Mouse (Mus musculus): ENCODE measurements around the gene Mylk4.

The Mylk4 gene

GRCm38 (mm10) chr13:32704911-32705310 is 78.8 kb downstream of the Mylk4 start:
- no peak for TF ChIP-seq GATA4 (IDR thresholded peaks at IDR 0.05; ENCODE audit: insufficient replicate concordance, low read length)

DNA sequence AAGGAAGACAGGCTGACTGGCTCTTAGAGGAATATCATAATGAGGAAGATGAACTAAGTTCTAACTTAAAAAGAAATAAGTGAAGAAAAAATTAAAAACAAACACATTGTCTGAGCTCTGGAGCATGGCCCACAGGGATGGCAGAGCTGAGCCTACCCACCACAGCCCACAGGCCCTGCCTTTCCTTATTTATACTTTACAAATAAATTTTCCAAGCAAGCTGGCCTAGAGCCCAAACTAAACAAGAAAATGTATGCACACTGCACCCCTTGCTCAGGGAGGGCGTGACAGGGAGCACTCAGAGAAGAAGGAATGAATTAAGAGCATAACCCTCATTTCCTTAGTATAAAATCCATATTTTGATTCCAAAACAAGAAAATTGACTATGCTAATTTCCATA is 82.2 kb downstream of the Mylk4 start:
- TF ChIP-seq GATA4 (IDR thresholded peaks at IDR 0.05; ENCODE audit: insufficient replicate concordance, low read length): no peak

- no peak for TF ChIP-seq GATA4 (IDR thresholded peaks at IDR 0.05; ENCODE audit: insufficient replicate concordance, low read length)
Measured at GRCm38 (mm10) chr13:32699376-32699775, 84.4 kb downstream of the Mylk4 start.

- TF ChIP-seq GATA4 (IDR thresholded peaks at IDR 0.05; ENCODE audit: insufficient replicate concordance, low read length): no peak
Measured at GRCm38 (mm10) chr13:32698956-32699355, 84.8 kb downstream of the Mylk4 start.

- TF ChIP-seq GATA4 (IDR thresholded peaks at IDR 0.05; ENCODE audit: insufficient replicate concordance, low read length): no peak
Measured at GRCm38 (mm10) chr13:32693886-32694455, 89.8 kb downstream of the Mylk4 start.

DNA sequence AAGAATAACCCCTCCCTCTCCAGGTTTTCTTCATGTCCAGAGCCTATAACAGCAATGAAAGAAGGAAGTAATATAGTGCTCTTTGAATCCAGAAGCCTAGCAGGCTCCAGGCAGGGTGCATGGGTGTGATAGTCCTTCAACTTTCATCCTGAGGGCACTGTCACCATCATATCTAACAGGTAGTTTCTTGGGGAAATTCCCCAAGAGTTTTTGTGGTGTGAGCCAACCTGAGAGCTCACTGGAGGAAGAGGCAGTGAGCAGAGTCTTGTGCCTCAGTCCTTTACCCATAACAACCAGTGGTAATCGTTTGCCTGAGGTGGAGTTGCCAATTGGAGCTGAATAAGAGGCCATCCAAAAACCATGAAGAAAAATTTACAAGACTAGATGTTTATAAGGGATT is 91.2 kb downstream of the Mylk4 start:
- TF ChIP-seq GATA4 (IDR thresholded peaks at IDR 0.05; ENCODE audit: insufficient replicate concordance, low read length): no peak

DNA sequence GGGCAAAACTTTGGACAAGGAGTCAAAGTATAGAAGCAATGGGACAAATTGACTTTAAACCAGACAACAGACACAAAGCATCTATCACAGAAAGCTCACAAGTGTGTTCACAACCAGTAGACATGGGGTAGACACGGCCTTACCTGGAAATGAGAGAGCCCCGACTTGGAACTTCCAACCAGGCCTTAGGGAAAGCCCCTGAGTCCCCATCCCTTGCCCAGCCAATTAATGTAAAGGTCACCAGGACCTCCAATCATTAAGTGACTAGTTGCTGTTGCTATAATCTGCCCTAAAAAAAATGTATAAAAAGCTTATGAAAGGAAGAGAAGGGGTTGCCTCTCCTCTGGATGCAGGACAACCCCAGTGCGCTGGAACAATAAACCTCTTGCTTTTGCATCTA is 93.5 kb downstream of the Mylk4 start:
- no peak for TF ChIP-seq GATA4 (IDR thresholded peaks at IDR 0.05; ENCODE audit: insufficient replicate concordance, low read length)

DNA sequence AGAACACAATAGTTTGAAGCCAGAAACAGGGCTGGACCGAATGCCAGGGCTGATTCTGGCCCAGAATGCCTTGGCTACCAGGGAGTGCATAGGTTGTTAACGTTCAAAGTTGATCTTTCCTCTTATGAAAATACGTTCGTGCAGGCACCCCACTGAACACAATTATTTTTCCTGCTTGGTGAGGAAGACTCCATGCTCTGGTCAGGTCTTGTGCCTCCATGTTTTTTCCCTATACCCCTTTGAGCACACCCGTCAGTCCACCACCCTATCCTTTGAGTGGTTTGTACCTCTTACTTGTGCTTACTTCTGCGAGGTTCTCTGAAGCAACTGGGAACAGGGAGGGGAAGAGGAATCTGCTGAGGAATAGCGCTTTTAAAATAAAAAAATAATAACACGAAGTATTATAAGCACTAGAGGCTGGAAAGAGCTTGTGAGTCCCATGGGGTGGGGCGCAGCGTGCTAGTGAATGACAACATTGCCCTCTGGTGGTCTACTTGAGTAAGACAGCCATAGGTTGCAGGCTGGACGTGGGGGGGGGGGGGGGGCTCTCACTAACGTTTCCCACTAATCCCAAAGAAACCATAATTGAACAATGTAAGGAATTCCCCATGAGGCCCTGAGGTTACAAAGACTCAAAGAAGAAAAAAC is 102.8 kb downstream of the Mylk4 start:
- TF ChIP-seq GATA4 (IDR thresholded peaks at IDR 0.05; ENCODE audit: insufficient replicate concordance, low read length): no peak

DNA sequence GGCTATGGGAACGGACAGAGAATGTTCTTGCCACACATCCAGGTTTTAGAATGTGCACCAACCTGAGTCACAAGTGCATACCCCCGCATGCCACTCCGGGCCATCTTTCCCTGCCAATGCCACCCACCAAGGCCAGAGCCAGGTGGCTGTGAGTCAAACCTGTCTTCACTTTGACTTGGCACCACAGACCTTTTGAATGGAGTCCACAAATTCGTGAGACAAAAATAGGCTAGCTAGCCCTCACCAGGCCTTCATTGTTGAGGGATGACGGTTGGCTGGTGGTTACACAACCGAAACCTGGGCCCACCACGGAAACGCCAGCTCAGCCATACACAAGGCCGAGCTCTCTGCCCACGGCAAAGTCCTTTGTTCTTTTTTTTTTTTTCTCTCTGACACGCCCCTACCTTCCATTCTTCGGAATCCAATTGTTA is 103.6 kb downstream of the Mylk4 start:
- no peak for TF ChIP-seq GATA4 (IDR thresholded peaks at IDR 0.05; ENCODE audit: insufficient replicate concordance, low read length)

DNA sequence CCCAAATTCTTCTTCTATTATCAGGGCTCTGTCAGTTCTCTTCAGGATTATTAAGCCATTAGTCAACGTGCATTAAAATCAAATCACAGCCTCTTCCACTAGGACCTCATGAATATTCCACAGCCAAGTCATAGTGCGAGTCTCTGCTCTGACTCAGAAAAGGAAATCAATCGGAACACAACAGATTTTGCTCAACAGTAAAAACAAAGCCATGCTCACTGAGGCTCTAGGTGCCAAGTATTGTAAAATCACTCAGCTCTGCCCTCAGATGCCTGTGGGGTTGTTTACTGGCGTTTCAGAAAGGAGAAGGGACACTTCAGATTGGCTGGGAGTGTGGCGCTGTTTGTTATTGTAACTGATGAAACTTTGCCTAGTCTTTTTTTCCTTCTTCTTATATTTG is 104.8 kb downstream of the Mylk4 start:
- TF ChIP-seq GATA4 (IDR thresholded peaks at IDR 0.05; ENCODE audit: insufficient replicate concordance, low read length): no peak

DNA sequence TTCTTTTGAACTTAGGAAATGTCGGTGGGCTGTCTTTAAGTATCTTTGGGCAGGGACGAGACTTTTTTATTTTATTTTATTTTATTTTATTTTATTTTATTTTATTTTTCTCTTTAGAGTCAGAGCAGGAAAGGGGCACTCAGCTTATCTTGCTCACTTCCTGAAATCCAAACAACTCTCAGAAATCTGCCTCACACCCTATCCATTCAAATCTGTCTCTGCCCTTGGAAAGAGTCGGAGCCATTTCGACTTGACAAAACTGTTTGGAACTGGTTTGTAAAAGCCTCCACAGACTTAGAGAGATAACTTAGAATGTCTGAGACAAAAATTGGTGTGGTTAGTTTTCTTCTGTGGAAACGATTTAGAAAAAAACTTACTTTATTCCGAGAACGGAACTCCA is 113.0 kb downstream of the Mylk4 start:
- no peak for TF ChIP-seq GATA4 (IDR thresholded peaks at IDR 0.05; ENCODE audit: insufficient replicate concordance, low read length)

- TF ChIP-seq GATA4 (IDR thresholded peaks at IDR 0.05; ENCODE audit: insufficient replicate concordance, low read length): no peak
Measured at GRCm38 (mm10) chr13:32668296-32668695, 115.5 kb downstream of the Mylk4 start.

GRCm38 (mm10) chr13:32667386-32667785 is 116.4 kb downstream of the Mylk4 start:
- no peak for TF ChIP-seq GATA4 (IDR thresholded peaks at IDR 0.05; ENCODE audit: insufficient replicate concordance, low read length)

DNA sequence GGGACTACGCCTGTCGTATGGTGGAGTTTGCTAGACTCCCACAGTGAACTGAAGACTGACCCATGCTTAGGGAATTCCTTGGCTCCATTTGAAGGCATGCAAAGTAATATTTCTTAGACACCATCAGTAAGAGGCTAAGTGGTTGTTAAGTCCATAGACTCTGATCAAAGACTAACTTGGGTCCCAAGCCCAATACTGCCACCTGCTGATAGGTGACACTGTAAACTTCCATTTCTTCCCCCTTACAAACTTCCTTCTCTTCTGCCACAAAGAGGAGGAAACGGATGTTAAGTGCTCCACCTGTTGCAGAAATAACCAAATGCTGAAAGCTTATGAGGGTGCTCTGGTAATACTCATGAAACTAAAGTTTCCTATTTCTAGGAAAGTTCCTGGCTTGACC is 121.7 kb downstream of the Mylk4 start:
- TF ChIP-seq GATA4 (IDR thresholded peaks at IDR 0.05; ENCODE audit: insufficient replicate concordance, low read length): no peak

DNA sequence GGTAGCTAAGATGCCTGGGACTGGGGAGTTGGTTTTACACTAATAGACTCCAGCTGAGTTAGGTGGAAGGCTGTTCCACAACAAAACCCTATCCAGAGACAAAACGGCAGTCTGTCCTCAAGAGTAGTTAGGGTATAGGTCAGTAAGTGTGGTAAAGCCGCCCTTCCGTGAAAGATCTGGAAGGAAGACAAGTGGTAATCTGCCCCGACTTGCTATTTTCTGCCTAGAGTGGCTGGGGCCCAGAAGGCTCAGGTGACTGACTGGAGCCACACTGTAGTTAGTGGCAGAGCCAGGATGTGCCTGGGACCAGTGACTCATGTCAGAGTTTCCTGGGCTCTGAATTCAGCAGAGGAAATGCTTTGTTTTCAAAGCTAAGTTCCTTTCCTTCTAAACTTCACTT is 123.5 kb downstream of the Mylk4 start:
- TF ChIP-seq GATA4 (IDR thresholded peaks at IDR 0.05; ENCODE audit: insufficient replicate concordance, low read length): no peak

DNA sequence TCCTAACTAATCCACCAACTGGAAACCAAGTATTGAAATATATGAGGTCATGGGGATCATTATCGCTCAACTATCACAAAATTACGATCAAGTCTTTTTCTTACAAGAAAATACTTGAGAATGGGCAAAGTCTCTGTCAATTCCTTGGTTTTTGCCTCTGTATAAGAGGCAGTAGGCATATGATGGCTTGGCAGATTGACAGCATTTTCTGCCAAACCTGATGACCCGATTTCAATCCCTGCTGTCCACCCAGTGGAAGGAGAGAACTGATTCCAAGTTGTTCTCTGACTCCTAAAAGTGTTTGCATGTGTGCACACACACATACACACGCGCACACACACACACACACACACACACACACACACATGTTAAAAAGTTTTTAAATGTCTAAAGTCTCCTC is 124.5 kb downstream of the Mylk4 start:
- TF ChIP-seq GATA4 (IDR thresholded peaks at IDR 0.05; ENCODE audit: insufficient replicate concordance, low read length): no peak

DNA sequence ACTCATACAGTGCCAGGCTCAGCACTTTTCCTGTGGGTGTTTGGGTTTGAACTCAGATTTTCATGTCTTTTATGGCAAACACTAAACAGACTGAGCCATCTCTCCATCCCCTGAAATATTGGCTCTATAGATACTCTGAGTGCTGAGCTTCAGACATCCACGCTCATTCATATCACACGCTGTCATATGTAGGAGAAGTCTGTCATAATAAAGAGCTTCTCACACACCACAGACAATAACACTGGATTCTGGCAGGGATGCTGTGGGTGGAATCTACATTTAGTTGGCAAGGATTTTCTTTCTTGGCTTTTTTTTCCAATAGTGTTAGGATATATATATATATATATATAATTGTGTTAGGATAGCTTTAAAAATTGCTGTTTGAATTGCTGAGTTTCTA is 126.2 kb downstream of the Mylk4 start:
- TF ChIP-seq GATA4 (IDR thresholded peaks at IDR 0.05; ENCODE audit: insufficient replicate concordance, low read length): no peak

All from liver, adult (tissue).